Mouse (Mus musculus): Measurements from ENCODE around the gene Plekho2. TPM values are rescaled to one million over a fixed set of nuclear protein-coding genes. Genes with fewer than 3 reads are reported as not detected.

Plekho2 gene
- polyA plus RNA-seq, 1 experiment from 2014 or later: 17.0 TPM

DNA sequence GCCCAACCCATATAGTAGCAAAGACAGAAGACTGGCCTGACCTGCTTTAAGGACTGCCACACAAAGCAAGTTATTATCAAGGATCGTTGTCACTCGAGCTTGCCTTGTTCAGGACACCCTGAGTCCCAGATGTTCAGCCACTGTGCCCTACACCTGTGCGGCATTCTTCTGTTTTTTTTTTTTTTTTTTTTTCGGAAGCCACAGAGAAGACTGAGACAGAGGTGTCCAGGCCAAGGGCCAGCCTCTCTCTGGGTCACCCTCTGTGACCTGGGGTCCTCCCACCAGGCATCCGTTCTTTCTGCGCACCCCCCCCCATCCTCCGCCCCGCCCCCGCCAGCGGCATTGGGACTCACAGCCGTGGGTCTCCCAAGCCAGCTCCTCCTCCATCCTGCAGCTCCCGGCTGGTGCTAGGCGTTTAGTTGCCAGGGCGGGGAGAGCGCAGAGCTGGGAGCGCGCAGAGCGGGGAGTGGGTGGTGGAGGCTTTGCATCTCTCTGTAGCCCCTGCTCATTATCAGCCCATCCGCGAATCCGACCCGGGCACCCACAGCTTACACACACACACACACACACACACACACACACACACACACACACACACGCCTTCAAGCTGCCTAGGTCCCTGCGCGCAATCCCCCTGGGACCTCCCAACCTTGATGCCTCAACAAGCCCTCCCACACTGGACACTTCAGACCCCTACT lies 59.9 kb downstream of the Plekho2 start, which contains the start of gene Ankdd1a:
TSS of gene Ankdd1a (minus strand) at position 387 of the 698 bp plus-strand sequence.
- Histone ChIP-seq H3K27me3 (replicated peaks) (no peaks in the 10 kb centered on the region), H3K9me3 (no peaks in the 10 kb centered on the region), H3K9ac (no peak within 1 kb of the TSS), H3K4me2 (peak within 1 kb of the TSS; percentile 51), H3K4me3 (replicated peaks) (peak within 1 kb of the TSS; percentile 23), H3K27ac (no peak within 1 kb of the TSS), H3K36me3 (no peaks in the 10 kb centered on the region), H3K4me1 (peaks cover 10% of the 10 kb centered on the region; the same call in 1 of the 2 replicates)
- ATAC-seq (ENCODE audit: insufficient read depth, low FRiP score, low read depth): no peak
- WGBS: 8% methylated on average over 25 of the region's 25 CpGs

DNA sequence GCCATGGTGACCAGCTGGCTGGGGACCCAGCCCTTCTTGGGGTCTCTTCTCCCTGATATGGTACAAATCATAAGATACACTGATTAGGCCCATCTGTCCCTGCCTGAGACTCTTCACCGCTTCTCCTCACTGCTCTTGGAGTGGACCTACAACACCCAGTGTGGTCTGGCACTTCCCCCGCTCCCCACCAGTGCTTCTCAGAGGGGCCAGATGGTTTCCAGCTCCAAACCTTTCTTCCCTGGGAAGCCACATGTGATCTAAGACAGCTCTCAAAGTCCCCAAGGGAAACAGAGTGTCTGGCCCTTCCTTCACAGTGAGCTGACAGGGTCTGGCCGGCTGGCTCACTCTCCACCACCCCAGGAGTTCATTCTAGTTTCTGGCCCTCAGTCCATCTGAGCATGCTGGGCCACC lies 65.0 kb downstream of the Plekho2 start:
- no peak overlapping the region for H3K9ac ChIP-seq

DNA sequence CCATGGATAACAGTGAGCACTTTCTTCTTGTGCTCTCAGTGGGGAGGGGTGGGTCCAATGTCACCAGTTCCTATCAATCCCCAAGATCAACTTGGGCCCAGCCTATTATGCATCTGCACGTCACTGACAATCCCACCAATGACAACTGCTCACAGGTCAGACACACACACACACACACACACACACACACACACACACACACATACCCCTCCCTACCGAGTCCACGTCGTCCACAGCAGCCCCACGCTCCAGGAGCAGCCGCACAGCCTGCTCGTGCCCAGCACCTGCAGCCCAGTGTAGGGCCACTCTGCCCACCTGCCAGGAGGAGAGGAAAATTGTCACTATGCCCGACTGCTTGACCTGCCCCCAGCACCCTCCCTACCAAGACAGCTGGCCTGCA lies 65.4 kb downstream of the Plekho2 start:
- H3K36me3 ChIP-seq: no peaks in the 10 kb centered on the region
- ATAC-seq (ENCODE audit: insufficient read depth, low FRiP score, low read depth): no peak; the same call in 1 of the 2 replicates
- 82% methylated on average over 8 of the region's 8 CpGs for WGBS

More for the DNA sequence above, 65.0 kb downstream of the Plekho2 start:
- Histone ChIP-seq H3K4me1 (peaks cover under 1% of the 10 kb centered on the region; the same call in 1 of the 2 replicates), H3K9me3 (no peaks in the 10 kb centered on the region), H3K4me2 (no peak overlapping the region), H3K27me3 (replicated peaks) (no peaks in the 10 kb centered on the region), H3K4me3 (replicated peaks) (no peak overlapping the region), H3K36me3 (no peaks in the 10 kb centered on the region), H3K27ac (no peak overlapping the region)
- 39% methylated on average over 3 of the region's 3 CpGs for WGBS
- ATAC-seq (ENCODE audit: insufficient read depth, low FRiP score, low read depth): no peak

DNA sequence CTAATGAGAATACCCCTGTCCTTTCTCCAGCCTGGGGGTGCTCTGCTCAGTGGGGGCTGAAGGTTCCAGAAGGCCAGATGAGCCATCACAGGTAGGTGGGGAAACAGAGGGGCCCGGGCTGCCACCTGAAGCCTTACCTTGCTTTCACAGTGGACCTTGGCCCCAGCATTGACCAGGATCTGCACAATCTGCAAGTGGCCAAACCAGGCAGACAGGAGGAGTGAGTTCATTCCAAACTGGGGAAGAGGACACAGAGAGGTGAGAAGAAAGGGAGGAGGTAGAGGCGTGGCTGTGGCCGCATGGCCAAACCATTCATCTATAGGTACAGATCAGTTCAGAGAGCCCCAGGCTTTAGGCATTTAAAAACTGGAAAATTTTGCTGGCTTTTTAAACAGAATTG lies 67.3 kb downstream of the Plekho2 start:
- H3K27ac ChIP-seq: no peak overlapping the region
- H3K4me3 ChIP-seq (replicated peaks): no peak overlapping the region
- H3K27me3 ChIP-seq (replicated peaks): no peaks in the 10 kb centered on the region
- H3K9ac ChIP-seq: no peak overlapping the region
- 64% methylated on average over 3 of the region's 3 CpGs for WGBS
- H3K36me3 ChIP-seq: no peaks in the 10 kb centered on the region
- no peaks in the 10 kb centered on the region for H3K4me1 ChIP-seq
- H3K4me2 ChIP-seq: no peak overlapping the region
- no peaks in the 10 kb centered on the region for H3K9me3 ChIP-seq
- ATAC-seq (ENCODE audit: insufficient read depth, low FRiP score, low read depth): peak; percentile 67; the same call in 1 of the 2 replicates

More for the DNA sequence above, 65.4 kb downstream of the Plekho2 start:
- no peaks in the 10 kb centered on the region for H3K9me3 ChIP-seq
- no peak overlapping the region for H3K27ac ChIP-seq
- no peak overlapping the region for H3K9ac ChIP-seq
- no peak overlapping the region for H3K4me2 ChIP-seq
- no peak overlapping the region for H3K4me3 ChIP-seq (replicated peaks)
- no peaks in the 10 kb centered on the region for H3K4me1 ChIP-seq
- no peaks in the 10 kb centered on the region for H3K27me3 ChIP-seq (replicated peaks)

DNA sequence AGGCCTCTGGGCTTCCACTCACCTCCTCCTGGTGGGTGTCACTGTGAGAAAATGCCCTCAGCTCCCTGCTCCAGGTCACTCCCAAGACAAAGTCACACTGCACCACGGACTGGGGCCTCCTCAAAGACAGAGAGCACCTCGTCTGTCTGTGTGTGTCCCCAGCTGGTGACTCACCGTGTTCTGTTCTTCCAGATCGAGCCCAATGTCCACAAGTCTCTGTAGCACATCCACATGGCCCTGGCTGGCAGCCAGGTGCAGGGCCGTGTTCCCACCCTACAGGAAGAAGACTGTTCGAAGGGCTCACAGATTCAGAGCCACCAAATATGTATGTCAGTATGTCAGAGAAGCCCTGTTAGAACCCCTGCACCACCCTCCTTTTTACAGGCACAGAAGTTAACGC lies 71.4 kb downstream of the Plekho2 start:
- H3K9me3 ChIP-seq: no peaks in the 10 kb centered on the region
- no peaks in the 10 kb centered on the region for H3K4me1 ChIP-seq
- peak; percentile 28; the same call in 1 of the 2 replicates for ATAC-seq (ENCODE audit: insufficient read depth, low FRiP score, low read depth)
- H3K27ac ChIP-seq: no peak overlapping the region; the same call in 1 of the 2 replicates
- H3K4me2 ChIP-seq: no peak overlapping the region
- no peak overlapping the region for H3K9ac ChIP-seq
- 45% methylated on average over 7 of the region's 7 CpGs for WGBS
- no peaks in the 10 kb centered on the region for H3K27me3 ChIP-seq (replicated peaks)
- no peak overlapping the region for H3K4me3 ChIP-seq (replicated peaks)
- H3K36me3 ChIP-seq: no peaks in the 10 kb centered on the region

DNA sequence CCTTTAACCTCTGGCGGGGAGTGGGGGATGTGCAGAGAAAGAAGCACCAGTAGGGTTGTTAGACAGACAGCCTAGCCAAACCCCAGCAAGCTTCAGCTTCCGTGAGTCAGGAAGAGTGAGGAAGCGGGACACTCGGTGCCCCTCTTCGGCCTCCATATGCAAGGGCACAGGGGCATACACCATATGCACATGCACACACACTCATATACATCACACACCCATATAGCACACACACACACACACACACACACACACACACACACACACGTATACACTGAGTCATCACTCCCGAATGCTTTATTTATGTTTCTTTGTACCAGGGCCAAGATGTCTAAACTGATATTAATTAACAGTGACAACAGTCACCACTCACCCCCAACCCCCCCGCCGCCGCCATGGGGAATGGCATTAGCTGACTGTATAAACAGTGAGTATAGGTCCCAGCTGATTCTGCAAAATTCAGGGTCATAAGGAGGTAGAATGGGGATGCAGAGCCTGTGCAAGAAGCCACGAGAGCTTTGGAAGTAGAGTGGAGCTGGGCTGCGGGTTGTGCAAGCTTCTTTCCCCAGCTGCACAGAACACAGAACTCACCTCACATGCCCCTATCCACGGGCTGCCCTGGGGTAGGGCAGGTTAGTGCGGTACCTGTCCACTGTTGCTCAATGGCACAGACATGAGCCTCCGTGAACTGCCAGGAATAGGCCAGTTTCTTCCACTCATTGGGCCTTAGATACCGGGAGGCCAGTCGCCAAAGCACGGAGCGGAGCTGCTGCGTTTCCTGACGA lies 76.9 kb downstream of the Plekho2 start:
- Histone ChIP-seq H3K27ac (no peak overlapping the region), H3K27me3 (replicated peaks) (no peaks in the 10 kb centered on the region), H3K36me3 (no peaks in the 10 kb centered on the region), H3K4me1 (peaks cover 12% of the 10 kb centered on the region; the same call in 1 of the 2 replicates), H3K4me2 (no peak overlapping the region), H3K9me3 (no peaks in the 10 kb centered on the region), H3K4me3 (replicated peaks) (no peak overlapping the region), H3K9ac (no peak overlapping the region)
- 59% methylated on average over 21 of the region's 21 CpGs for WGBS
- ATAC-seq (ENCODE audit: insufficient read depth, low FRiP score, low read depth): no peak; the same call in 1 of the 2 replicates

Other genes starting within 250 kb of the Plekho2 start
- 8.4 and 8.6 TPM in 2 replicates for gene Pdcd7, start 233.9 kb downstream of the Plekho2 start, polyA plus RNA-seq (2015; fragmentation: Nextera tagmentation; extraction: Ambion mirVana)
- 0.31 TPM in 1 of 2 replicates, not detected in the other for gene Ubap1l, start 219.0 kb downstream of the Plekho2 start, polyA plus RNA-seq (2015; fragmentation: Nextera tagmentation; extraction: Ambion mirVana)
- gene Kbtbd13, start 188.4 kb downstream of the Plekho2 start, polyA plus RNA-seq (2015; fragmentation: Nextera tagmentation; extraction: Ambion mirVana): 1.0 and 1.1 TPM in 2 replicates
- 6.2 and 6.5 TPM in 2 replicates for gene Rasl12, start 181.5 kb downstream of the Plekho2 start, polyA plus RNA-seq (2015; fragmentation: Nextera tagmentation; extraction: Ambion mirVana)
- gene Slc51b, start 157.1 kb downstream of the Plekho2 start, polyA plus RNA-seq (2015; fragmentation: Nextera tagmentation; extraction: Ambion mirVana): 1.1 and 1.6 TPM in 2 replicates
- gene Mtfmt, start 144.3 kb downstream of the Plekho2 start, polyA plus RNA-seq (2015; fragmentation: Nextera tagmentation; extraction: Ambion mirVana): 18.2 and 19.9 TPM in 2 replicates
- 79.4 and 79.6 TPM in 2 replicates for gene Spg21, start 119.1 kb downstream of the Plekho2 start, polyA plus RNA-seq (2015; fragmentation: Nextera tagmentation; extraction: Ambion mirVana)
- gene Ankdd1a, start 59.8 kb downstream of the Plekho2 start, polyA plus RNA-seq (2015; fragmentation: Nextera tagmentation; extraction: Ambion mirVana): 0.14 TPM in 1 of 2 replicates, not detected in the other
- gene Pif1, start 7.1 kb upstream of the Plekho2 start, polyA plus RNA-seq (2015; fragmentation: Nextera tagmentation; extraction: Ambion mirVana): 11.4 and 12.3 TPM in 2 replicates
- gene Rbpms2, start 49.6 kb upstream of the Plekho2 start, polyA plus RNA-seq (2015; fragmentation: Nextera tagmentation; extraction: Ambion mirVana): 19.3 and 23.2 TPM in 2 replicates
- gene Oaz2, start 88.0 kb upstream of the Plekho2 start, polyA plus RNA-seq (2015; fragmentation: Nextera tagmentation; extraction: Ambion mirVana): 231 and 236 TPM in 2 replicates
- 6.4 and 6.5 TPM in 2 replicates for gene Zfp609, start 247.5 kb upstream of the Plekho2 start, polyA plus RNA-seq (2015; fragmentation: Nextera tagmentation; extraction: Ambion mirVana)